Mouse (Mus musculus): ENCODE measurements around the gene Dhcr24.

Dhcr24 gene

DNA sequence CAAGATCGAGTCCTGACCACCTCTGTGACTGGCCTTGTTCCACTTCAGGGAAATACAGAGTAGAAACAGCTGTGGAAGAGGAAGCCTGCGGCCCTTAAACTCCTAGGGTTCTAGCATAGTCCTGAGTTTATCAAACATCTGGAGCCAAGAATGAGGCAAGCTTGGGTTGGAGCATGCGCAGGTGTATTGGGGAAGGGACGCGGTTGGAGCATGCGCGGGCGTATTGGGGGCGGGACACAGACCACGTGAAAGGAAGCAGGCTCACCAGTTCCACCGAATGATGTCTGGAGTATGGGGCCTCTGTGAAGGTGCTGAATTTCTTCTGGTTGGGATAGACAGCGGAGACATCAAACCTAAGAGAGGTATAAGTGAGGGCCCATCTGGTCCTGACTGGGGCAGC is 54.8 kb downstream of the Dhcr24 start:
- ChIA-PET CTCF (interaction anchor here (0.5 to 3.6 kb wide), 31 partner anchors 9 to 1058 kb away, joined by 3 to 39 read pairs (median 6); partner anchors contain the start of gene Acot11 (in 1 of the 4)), POLR2A (interaction anchor here (0.8 to 2.8 kb wide), 21 partner anchors 8 to 451 kb away, joined by 3 to 14 read pairs (median 6); partner anchors contain the start of genes Acot11 (in 1 of the 4), Cyb5rl (in 1 of the 4) and Mrpl37 (in 1 of the 4))

DNA sequence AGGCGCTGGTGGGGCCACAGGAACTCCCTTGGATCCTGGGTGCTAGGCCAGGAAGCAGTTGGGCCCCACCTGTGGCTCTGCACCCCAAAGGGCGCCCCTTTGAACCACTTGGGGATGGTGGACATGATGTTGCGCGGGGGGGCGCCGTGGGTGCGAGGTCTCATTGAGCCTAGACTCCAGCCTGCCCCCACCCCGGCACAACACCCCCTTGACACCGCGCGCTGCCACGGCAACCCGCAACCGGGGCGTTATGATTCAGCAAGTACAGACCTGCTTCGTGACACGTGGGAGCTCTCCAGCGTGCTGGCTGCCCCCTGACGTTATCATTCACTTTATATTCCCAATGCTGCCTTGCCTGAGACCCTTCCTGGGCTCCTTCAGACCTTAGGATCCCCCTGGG is 56.2 kb downstream of the Dhcr24 start, which contains the start of gene Lexm:
Gene Lexm (minus strand): TSS at position 186 of the 400 bp plus-strand sequence.
- ChIA-PET POLR2A (interaction anchor here in 2 of 4 experiments (0.6 to 1.5 kb wide), 9 partner anchors 9 to 1563 kb away, joined by 3 to 9 read pairs (median 3); no protein-coding TSS in a partner anchor), CTCF (interaction anchor here in 3 of 4 experiments (0.6 to 1.2 kb wide), 7 partner anchors 8 to 206 kb away, joined by 3 to 10 read pairs (median 3); no protein-coding TSS in a partner anchor)

DNA sequence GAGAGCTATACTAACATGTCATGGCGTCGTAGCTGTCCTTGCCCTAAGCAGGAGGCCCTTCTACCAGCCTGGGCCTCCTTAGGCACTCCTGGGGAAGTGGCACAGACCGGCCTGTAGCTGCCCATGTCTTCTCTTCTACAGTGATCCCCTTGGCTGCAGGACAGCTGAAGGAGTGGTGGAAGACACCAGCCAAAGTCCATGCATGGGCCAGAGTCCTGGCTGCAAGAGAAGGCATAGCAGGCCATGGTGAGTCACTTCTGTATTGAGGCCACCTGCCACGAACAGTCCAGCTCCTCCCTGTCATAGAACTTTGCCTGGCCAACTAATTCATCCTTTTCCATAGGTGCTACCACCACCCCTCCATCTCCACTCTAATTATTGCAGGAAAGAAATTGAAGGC is 58.1 kb downstream of the Dhcr24 start:
- CTCF ChIA-PET = interaction anchor here in 1 of 4 experiments (0.9 kb wide), 2 partner anchors 12 to 95 kb away, joined by 3 read pairs; no protein-coding TSS in a partner anchor

DNA sequence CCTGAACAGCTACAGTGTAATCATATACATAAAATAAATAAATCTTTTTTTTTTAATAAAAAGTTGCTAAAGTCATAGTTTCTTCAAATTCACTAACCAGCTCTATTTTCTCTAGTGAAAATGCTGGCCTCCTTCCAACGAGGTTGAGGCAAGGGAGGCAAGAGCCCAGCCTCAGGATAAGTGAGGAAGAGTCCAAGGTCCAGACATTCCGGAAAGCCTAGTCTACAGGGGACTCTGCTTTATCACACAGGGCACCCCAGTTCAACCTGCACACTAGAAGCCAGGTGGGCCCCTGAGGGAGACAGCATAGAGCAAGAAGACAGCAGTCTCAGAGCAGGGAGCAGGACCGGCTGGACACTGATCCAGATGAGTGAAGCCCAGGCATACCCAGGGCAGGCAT is 60.6 kb downstream of the Dhcr24 start:
- ChIA-PET CTCF (interaction anchor here in 1 of 4 experiments (1.0 kb wide), 1 partner anchor 87 kb away, joined by 4 read pairs; no protein-coding TSS in a partner anchor), POLR2A (interaction anchor here in 2 of 4 experiments (0.6 to 0.7 kb wide), 2 partner anchors 19 to 67 kb away, joined by 3 read pairs; no protein-coding TSS in a partner anchor)

More for the DNA sequence above, 58.1 kb downstream of the Dhcr24 start:
- POLR2A ChIA-PET = interaction anchor here in 1 of 4 experiments (0.9 to 1.2 kb wide), 2 partner anchors 12 to 95 kb away, joined by 3 to 4 read pairs; no protein-coding TSS in a partner anchor

DNA sequence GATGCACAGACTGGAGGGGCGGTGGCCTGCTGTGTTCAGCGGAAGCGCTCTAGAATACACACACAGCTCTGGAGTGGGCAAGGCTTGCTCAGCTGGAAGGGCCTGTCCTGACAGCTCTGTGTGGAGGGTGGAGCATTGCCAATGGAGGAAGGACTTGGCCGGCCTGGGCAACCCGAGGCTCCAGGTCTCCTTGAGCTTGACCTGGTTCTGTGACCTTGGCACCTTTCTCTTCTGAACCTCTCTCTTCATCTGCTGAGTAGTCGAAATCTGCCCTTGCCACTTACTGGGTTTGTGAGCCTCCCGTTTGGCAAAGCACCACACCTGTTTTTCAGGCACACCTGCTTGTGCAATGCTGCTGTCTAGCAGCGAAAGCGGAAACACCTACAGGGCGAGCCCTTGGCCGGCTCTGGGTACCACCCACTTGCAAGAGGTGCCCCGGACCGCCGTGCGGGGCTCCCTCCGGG is 61.2 kb downstream of the Dhcr24 start, which contains the start of gene Ttc22:
Gene Ttc22 (plus strand): TSS at position 403 of the 464 bp plus-strand sequence.
- ChIA-PET CTCF (interaction anchor here in 1 of 4 experiments (0.5 to 1.6 kb wide), 5 partner anchors 8 to 1065 kb away, joined by 3 to 6 read pairs (median 4); no protein-coding TSS in a partner anchor), POLR2A (interaction anchor here in 3 of 4 experiments (0.6 to 1.8 kb wide), 7 partner anchors 8 to 18 kb away, joined by 3 to 7 read pairs (median 4); no protein-coding TSS in a partner anchor)

DNA sequence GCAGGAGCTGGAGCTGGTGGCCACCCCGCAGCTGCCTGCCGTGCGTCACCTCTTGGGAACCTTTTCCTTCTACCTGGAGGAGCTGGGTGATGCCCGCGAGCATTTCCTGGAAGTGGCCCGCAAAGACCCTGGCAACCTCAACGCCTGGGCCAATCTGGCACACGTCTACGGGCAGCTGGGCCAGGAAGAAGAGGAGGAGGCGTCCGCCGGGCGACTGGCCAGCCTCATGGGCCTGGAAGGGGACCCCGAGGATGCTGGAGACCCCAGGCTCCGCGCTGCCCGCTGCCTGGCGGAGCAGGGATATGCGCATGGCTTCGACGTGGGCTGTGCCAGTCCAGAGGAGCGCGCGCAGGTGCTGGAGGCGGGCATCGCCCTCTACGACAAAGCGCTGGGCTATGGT is 61.9 kb downstream of the Dhcr24 start:
- POLR2A ChIA-PET = interaction anchor here (0.6 to 1.8 kb wide), 13 partner anchors 9 to 493 kb away, joined by 3 to 7 read pairs (median 4); no protein-coding TSS in a partner anchor
- CTCF ChIA-PET = interaction anchor here in 2 of 4 experiments (0.5 to 1.6 kb wide), 7 partner anchors 8 to 1064 kb away, joined by 3 to 6 read pairs (median 4); no protein-coding TSS in a partner anchor

DNA sequence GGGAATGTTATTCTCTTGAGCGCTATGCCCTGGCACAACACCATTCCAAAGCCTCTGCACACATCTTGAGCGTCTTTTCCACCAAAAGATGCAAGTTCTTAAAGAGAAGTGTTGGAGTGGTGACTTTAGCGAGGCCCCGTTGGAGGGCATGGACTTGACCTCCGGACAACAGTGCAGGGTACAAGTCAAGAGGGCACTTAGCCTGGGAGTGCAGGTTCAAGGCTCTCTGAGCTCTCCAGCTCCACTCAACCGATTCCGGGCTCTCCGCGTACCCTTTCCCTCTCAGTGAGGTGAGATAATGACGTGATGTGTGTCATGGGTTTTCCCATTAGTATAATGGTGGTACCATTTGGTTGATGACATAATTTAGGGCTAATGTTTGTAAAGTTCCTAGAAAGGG is 63.4 kb downstream of the Dhcr24 start:
- POLR2A ChIA-PET = interaction anchor here in 1 of 4 experiments (1.0 to 1.6 kb wide), 4 partner anchors 10 to 83 kb away, joined by 3 to 5 read pairs (median 4); no protein-coding TSS in a partner anchor
- CTCF ChIA-PET = interaction anchor here in 2 of 4 experiments (0.6 to 2.9 kb wide), 4 partner anchors 9 to 76 kb away, joined by 3 to 13 read pairs (median 3); no protein-coding TSS in a partner anchor

DNA sequence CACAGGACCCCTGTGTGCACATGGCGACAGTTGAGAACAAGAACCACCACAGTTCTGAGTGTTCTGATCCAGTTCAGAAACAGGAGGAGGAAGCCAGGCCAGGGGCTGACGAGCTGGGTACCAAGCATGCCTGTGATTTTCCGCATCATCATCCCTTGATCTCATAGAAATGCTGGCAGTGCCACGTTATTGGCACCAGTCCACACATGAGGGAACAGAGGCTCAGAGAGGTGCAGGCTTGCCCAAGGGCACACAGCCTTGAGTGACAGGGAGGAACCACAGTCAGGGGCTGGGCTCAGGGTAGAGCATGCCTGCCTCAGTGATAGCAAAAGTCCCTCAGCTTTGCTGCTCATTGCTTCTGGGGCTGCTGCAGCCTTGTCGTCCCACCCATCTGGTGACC is 67.0 kb downstream of the Dhcr24 start:
- POLR2A ChIA-PET = no interaction called here
- CTCF ChIA-PET = interaction anchor here in 1 of 4 experiments (1.0 to 1.2 kb wide), 2 partner anchors 11 to 12 kb away, joined by 3 read pairs; no protein-coding TSS in a partner anchor

DNA sequence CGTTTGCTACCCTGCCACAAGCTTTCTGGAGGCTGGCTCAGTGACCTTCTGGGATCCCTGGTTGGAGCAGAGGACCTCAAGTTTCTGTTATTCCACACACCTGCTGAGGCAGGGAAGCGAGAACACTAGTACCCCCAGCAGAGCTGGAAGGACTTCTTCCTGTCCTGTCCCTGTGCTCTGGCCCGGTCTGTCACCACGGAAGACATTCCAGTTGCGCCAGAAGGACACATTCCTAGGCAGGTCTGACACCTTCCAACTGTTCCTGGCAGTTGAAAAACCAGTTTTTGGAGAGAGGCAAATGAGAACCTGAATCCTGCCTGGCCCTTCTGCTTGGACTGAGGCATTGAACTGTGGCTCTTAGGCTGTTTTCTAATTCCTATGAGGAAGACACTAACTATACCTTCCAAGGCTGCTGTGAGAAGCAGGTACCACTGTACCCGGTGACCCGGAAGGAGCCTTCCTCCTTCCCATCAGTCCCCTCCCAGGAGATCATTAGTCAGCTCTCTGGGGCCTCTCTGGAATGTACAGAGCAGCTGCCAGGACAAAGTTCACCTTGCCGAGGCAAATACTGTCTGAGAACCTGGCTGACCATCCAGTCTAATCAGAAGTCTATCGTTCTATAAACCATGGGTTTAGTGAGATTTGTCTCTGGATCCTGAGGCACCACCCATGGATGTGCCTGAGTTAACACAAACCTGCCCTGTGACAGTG is 68.0 kb downstream of the Dhcr24 start:
- CTCF ChIA-PET = interaction anchor here in 2 of 4 experiments (0.5 to 4.0 kb wide), 7 partner anchors 13 to 130 kb away, joined by 3 to 53 read pairs (median 4); no protein-coding TSS in a partner anchor
- POLR2A ChIA-PET = interaction anchor here in 1 of 4 experiments (1.1 kb wide), 1 partner anchor 22 kb away, joined by 3 read pairs; the partner anchor contains the start of gene Pars2

DNA sequence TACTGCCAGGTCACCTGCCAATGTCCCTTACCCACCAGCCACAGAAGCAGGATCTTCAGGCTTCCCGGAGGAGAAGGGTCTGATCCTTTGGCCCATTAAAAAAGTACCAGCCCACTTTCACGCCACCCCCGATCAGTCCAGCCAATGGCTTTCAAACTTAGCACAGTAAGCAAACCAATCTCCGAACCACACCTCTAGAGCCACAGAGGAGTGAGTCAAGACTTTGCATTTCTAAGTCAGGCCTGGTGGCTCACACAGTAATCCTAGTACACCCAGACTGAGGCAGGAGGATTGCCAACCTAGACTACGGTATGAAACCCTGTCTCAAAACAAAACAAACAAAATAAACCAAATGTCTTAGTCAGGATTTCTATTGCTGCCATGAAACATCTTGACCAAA is 68.5 kb downstream of the Dhcr24 start:
- ChIA-PET POLR2A (interaction anchor here in 2 of 4 experiments (0.8 to 1.9 kb wide), 5 partner anchors 10 to 549 kb away, joined by 3 to 4 read pairs (median 3); partner anchors contain the start of genes Pars2 (in 1 of the 2), Tceanc2 (in 1 of the 2) and Tmem59 (in 1 of the 2)), CTCF (interaction anchor here in 2 of 4 experiments (0.9 to 4.0 kb wide), 9 partner anchors 14 to 209 kb away, joined by 3 to 53 read pairs (median 5); no protein-coding TSS in a partner anchor)

DNA sequence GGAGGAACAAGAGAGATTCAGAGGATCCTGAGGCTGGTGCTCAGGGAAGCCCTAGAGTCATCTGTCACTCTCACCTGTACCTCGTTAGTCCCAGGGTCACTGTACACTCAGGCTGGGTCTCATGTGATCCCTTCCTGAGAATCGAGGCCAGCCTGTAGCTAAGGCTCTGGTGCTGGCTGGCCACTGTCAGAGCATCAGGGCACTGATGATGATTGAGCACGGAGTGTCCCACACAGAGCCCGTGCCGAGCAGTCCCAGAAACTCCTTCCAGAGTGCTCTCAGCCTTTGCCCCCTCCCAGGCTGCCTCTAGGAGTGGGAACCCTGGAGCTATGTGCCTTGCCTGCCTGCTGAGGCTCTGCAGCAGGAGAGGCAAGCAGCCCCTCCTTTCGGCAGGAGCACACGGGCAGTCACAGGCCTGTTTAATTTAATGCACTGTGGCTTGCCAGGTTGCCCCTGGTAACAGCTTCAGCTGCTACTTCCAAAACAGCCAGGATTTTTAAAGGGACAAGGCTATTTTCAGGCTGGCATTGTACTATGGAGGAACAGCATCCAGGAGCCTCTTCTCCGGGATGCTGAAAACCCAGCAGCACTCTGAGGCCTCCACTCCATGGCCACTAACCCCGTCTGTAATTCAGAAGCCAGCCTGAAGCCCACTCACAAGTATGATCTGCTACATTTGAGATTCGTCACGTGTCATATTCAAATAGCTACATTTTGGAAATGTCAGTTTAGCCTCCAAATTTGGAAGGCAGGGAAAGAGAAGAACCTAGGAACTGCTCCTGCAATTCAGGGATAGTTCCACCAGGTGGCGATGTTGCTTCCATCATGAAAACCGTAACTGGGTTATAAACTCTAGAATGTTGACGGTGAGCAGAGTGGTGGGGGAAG is 69.7 kb downstream of the Dhcr24 start:
- CTCF ChIA-PET = interaction anchor here (0.6 to 4.0 kb wide), 38 partner anchors 8 to 508 kb away, joined by 3 to 53 read pairs (median 4); partner anchors contain the start of genes Ttc22 (in 1 of the 4) and Ttc4 (in 1 of the 4)
- POLR2A ChIA-PET = interaction anchor here in 3 of 4 experiments (0.6 to 2.5 kb wide), 16 partner anchors 8 to 1071 kb away, joined by 3 to 8 read pairs (median 3); partner anchors contain the start of genes Pars2 (in 2 of the 3), Tceanc2 (in 1 of the 3) and Tmem59 (in 1 of the 3)

DNA sequence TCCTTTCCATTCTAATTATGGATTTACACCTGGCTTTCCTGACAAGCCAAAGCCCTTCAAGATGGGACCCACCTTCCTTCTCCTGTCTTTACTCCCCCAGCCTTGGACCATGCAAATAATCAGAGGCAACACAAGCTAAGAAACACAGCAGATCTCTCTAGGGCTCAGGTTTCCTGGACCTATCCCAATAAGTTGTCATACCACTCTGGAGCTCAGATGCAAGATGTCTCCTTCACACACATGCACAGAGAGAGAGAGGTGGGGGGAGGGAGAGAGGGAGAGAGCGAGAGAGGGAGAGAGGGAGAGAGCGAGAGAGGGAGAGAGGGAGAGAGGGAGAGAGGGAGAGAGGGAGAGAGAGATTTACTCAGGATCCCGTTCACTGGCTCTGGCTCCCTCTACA is 71.5 kb downstream of the Dhcr24 start:
- ChIA-PET CTCF (interaction anchor here in 3 of 4 experiments (0.6 to 4.0 kb wide), 5 partner anchors 50 to 81 kb away, joined by 3 to 53 read pairs (median 8); no protein-coding TSS in a partner anchor), POLR2A (interaction anchor here in 2 of 4 experiments (1.2 to 2.5 kb wide), 2 partner anchors 72 to 74 kb away, joined by 3 to 6 read pairs; no protein-coding TSS in a partner anchor)

DNA sequence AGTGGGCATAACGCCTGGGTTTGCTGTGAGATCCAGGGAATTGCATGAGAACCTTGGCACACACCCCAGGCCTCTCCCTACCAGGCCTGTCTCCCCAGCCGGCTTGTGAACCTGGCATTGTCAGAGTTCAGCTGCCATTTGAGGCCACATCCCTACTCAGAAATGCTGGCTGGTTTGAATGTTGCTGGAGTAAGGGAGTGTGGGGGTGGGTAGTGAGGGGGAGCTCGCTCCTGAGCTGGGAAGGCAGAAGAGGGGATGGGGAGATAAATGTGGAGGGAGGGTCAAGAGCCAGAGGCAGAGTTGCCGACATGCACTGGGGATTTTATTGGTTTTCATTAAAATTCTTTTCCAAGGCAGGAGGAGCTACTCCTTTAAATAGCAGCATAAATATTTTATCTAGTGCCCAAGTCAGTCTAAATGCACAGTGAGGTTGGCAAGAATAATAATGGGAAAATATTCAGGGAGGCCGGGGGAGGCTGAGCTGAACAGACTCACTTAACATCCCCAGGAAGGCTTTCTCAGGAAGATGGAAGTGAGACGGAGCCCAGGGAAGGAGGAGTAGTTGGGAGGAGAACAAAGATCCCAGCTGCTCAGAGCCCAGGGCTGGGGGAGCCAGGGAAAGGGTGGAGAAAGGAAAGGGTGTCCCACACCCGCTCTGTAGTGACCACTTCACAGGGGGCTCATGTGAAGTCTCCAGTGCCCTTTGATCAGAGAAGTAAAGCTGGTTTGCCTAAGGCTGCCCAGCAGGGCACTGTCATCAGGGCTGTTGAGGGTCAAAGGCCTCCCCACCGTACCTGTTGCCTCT is 72.6 kb downstream of the Dhcr24 start:
- ChIA-PET CTCF (interaction anchor here in 3 of 4 experiments (0.6 to 1.5 kb wide), 8 partner anchors 22 to 525 kb away, joined by 3 to 9 read pairs (median 3); no protein-coding TSS in a partner anchor), POLR2A (interaction anchor here in 3 of 4 experiments (0.6 to 2.0 kb wide), 7 partner anchors 11 to 688 kb away, joined by 3 to 4 read pairs (median 3); partner anchors contain the start of gene Ttc22 (in 1 of the 3))

DNA sequence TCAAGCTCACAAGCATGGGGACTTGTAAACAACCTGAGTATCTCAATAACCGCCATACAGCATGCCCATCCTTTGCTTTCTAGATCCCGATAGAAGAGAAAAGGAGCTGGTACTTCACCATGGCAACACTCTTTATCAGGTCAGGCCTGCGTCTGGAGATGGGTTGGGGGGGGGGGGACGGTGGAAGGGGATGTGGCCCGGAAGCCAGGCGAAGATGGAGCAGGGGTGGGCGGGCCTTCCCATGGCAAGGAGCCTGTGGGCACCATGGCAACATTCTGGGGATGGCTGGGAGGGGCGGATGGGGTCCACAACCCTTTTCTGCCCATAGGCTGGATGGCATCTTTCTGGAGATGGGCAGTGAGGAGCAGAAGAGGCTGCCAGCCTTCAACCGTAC is 73.2 kb downstream of the Dhcr24 start:
- ChIA-PET CTCF (interaction anchor here in 3 of 4 experiments (0.6 to 1.5 kb wide), 6 partner anchors 74 to 524 kb away, joined by 3 to 9 read pairs (median 4); no protein-coding TSS in a partner anchor), POLR2A (interaction anchor here in 3 of 4 experiments (0.8 to 2.0 kb wide), 5 partner anchors 11 to 74 kb away, joined by 3 to 4 read pairs (median 3); partner anchors contain the start of gene Ttc22 (in 1 of the 3))
